Mouse (Mus musculus): ENCODE measurements around the gene Pcnx2.

DNA sequence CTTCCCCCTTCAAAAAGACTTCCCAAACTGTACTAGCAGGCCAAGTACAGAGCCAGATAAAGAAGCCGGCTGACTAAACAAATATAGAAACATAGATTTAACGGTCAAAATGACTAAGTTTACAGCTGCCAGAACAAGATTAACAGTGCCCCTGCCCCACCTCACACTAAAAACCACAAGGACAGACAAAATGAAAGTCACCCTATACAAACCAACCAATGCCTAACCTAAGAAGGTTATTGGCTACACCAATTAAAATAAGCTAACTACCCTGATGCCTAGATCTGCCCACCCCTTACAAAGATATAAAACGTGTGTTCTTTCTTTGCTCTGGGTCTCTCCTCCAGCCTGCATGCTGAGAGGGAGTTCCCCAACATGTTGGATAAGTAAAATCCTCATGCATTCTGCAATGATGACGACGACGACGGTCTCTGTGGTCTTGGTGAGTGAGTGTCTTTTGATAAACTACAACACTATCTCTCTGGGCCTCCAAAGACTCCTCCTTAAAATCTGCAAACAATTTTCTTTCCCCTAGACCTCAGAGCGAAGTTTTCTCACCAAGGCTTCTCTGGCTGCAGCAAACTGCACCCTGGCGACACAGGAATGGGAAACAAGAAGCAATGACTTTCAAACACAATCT is 105.2 kb downstream of the Pcnx2 start:
- TF ChIP-seq CTCF (IDR thresholded peaks at IDR 0.05; ENCODE audit: low read depth, low read length): no peak
- no peak for TF ChIP-seq GATA1 (IDR thresholded peaks at IDR 0.05; ENCODE audit: borderline replicate concordance, low read length)
- TF ChIP-seq POLR2AphosphoS5 (IDR thresholded peaks at IDR 0.05; ENCODE audit: insufficient replicate concordance, low read depth, low read length): no peak
- TF ChIP-seq TAL1 (conservative IDR thresholded peaks at IDR 0.05; ENCODE audit: low read depth, low read length): no peak

All from G1E (cell line).